Mouse (Mus musculus) C2C12 (cell line): Measurements from ENCODE around the gene Mtfp1. TPM values are rescaled to one million over a fixed set of nuclear protein-coding genes. Genes with fewer than 3 reads are reported as not detected.

Experiments
- H3K27me3 ChIP-seq: one replicate; pipeline ENCODE4 v1.6.1; 2011; ENCODE audit not compliant: control insufficient read depth, insufficient read depth, insufficient read length
- H3K36me3 ChIP-seq: one replicate; pipeline ENCODE4 v1.6.1; 2011; ENCODE audit not compliant: control insufficient read depth, insufficient read depth
- H3K4me3 ChIP-seq: one replicate; pipeline ENCODE4 v1.5.1; 2011; ENCODE audit warnings: mild to moderate bottlenecking, control low read depth; ENCODE audit not compliant: poor library complexity, insufficient read depth, severe bottlenecking
- H3K79me2 ChIP-seq: one replicate; pipeline ENCODE4 v1.6.1; 2011; ENCODE audit not compliant: control insufficient read depth, insufficient read depth
- H3K79me3 ChIP-seq: one replicate; pipeline ENCODE4 v1.6.1; 2011; ENCODE audit warnings: low read depth, control low read depth
- H3ac ChIP-seq: one replicate; pipeline ENCODE3; 2011; ENCODE audit warnings: low read depth; ENCODE audit not compliant: control insufficient read depth, insufficient read length
- CEBPB ChIP-seq: IDR thresholded peaks from one replicate; pipeline ENCODE4 v1.6.1; 2011; ENCODE audit warnings: low read depth, mild to moderate bottlenecking, control low read depth, moderate library complexity
- CTCF ChIP-seq: IDR thresholded peaks from one replicate; pipeline ENCODE4 v1.5.1; 2011; ENCODE audit not compliant: control insufficient read depth, insufficient read depth, insufficient read length
- FOSL1 ChIP-seq: IDR thresholded peaks from one replicate; pipeline ENCODE4 v1.8.0; 2011; ENCODE audit warnings: mild to moderate bottlenecking, low read length; ENCODE audit not compliant: poor library complexity, insufficient read depth, severe bottlenecking
- MAX ChIP-seq: IDR thresholded peaks from one replicate; pipeline ENCODE4 v1.6.1; 2011; ENCODE audit warnings: mild to moderate bottlenecking, control low read depth
- MYOD1 ChIP-seq: IDR thresholded peaks from one replicate; pipeline ENCODE4 v1.6.1; 2011; ENCODE audit warnings: low read depth; ENCODE audit not compliant: control insufficient read depth, insufficient read length
- MYOG ChIP-seq: IDR thresholded peaks from one replicate; pipeline ENCODE4 v1.6.1; 2011; ENCODE audit not compliant: control insufficient read depth, insufficient read length; ENCODE audit errors: extremely low read depth
- USF1 ChIP-seq: IDR thresholded peaks from one replicate; pipeline ENCODE4 v1.6.1; 2011; ENCODE audit warnings: low read depth, mild to moderate bottlenecking, control low read depth, moderate library complexity
- polyA plus RNA-seq: library from polyadenylated mRNA; unstranded; fragments of >200 nt; fragmentation: generic; extraction: Trizol; gene quantifications from one replicate; pipeline ENCODE4 v1.2.1, GENCODE M21; 2012; ENCODE audit warnings: missing spikeins

Mtfp1 gene
- polyA plus RNA-seq, 1 experiment, result 10.8 TPM

DNA sequence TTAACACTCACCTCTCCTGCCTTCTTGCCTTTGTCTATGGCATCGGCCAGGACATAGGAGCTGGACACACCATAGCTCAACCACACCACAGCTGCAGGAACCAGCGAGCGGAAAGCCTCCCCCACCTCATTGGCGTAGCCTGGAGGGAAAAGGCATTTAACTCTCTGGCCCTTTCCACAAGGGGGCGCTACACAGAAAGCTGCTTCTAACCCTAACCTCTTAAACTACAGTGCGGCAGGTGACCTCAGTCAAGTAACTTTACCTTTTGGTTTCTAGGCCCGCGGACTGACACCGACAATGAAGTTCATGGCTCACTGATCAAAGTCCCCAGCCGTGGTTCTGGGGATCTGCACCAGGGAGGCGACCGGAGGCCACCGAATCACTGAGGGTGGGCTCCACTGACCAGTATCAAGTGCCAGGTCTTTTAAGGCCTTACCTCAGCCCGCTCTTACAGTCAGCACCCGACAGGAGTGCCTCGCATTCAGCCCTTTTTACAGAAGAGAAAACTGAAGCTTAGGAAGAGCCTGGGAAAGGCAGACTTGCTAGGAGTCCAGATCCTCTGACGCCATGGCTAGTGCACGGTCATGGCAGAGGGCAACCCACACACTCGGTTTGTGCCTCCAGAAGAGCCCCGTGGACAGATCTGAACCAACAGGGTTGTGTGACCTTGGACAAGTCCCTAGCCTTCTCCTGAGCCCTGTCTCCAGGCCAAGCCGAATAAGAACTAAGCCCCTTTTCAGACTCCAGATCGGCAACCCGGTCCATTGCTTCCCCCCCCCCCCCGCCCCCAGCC, 671 bp downstream of the Mtfp1 start:
- no peaks in the 10 kb centered on the region for H3K27me3 ChIP-seq
- no peaks in the 10 kb centered on the region for H3K79me3 ChIP-seq
- TF ChIP-seq CTCF (peak; percentile 43), USF1 (no peak)
- no peaks in the 10 kb centered on the region for H3K36me3 ChIP-seq
- peak overlapping the region; percentile 34 for H3K4me3 ChIP-seq
- H3K79me2 ChIP-seq, result no peaks in the 10 kb centered on the region
- H3ac ChIP-seq, result peak overlapping the region; percentile 53

DNA sequence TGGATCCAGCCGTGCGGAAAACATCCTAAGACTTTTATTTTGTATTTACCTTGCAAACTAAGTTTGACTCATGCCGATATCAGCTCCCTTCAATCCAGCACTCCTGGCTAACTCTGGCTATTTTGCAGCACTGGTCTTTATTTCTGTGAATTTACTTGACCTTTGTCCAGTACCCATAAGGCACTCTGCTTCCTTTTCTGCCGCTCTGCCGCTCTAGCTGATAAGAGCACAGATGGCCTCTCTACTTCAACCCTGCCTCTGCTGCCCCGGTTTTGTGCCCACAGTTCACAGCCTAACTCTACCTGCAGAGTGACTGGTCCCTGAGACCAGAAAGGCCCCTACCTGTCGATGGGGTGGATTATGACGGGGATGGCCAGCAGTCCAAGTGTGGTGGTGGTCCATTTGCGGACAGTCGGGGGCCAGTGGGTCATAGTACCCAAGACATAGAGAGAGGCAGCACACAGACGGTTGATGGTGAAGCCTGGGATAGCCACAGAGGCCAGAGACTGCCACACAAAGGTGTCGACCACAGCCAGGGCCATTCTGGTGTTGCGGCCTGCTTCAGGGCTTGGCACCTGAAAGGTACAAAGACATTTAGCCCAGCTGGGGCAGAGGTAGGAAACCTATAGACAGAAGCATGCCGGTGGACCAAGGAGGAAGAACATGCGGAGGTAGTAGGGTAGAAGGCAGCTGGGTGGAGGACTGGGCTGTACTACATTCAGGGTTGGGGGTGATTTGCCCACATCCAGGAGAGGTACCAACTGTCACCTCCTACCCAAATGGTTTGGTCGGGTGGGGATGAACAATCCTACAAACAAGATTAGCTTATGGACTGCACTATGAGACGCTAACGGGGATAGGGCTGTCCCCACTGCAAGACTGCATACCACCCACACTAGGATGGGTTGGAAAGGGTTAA, 1.5 kb downstream of the Mtfp1 start:
- H3K79me2 ChIP-seq, result no peaks in the 10 kb centered on the region
- no peaks in the 10 kb centered on the region for H3K79me3 ChIP-seq
- no peaks in the 10 kb centered on the region for H3K36me3 ChIP-seq
- TF ChIP-seq CTCF (no peak), MYOG (no peak), MYOD1 (no peak), MAX (no peak), FOSL1 (no peak), USF1 (no peak), CEBPB (no peak)
- no peaks in the 10 kb centered on the region for H3K27me3 ChIP-seq
- H3ac ChIP-seq, result no peak overlapping the region
- no peak overlapping the region for H3K4me3 ChIP-seq

DNA sequence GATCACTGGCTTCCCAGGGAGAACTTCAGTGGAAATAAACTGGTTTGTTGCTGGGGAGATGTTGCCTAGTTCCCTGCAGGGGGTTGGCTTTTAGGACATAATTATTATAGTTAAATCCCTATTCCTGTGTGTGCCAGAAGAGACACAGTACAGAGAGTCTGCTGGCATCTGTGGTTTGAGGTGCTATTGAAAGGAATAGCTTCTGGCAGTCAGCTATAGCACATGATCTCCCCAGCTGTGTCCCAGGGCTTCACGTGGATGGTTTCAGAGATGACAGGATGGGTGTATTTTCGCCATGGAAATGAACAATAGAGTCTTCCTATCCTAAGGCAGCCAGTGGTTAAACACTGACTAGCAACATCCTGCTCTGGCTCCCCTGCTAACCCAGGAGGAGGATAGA, 8.0 kb downstream of the Mtfp1 start:
- Histone ChIP-seq H3ac (no peak overlapping the region), H3K79me3 (no peaks in the 10 kb centered on the region)

DNA sequence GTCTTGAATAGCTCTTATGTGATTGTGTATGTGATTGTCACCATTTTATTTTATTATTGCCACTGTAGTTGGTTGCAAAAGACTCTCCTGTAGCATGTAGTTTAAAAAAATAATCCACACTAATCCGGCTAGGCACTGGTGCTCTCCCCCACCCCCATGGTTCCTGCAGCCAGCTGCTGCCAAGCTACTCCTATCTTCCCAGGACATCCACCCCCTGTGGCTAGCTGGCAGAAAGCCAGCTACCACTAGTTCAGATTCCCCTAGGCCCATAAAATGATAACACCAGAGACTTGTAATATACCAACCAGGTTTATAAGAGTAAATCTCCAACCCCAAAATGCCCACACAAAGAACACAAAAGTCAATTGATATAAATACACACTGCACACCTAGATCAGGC, 9.0 kb downstream of the Mtfp1 start:
- H3ac ChIP-seq, result no peak overlapping the region
- no peaks in the 10 kb centered on the region for H3K36me3 ChIP-seq
- H3K79me2 ChIP-seq, result no peaks in the 10 kb centered on the region
- H3K4me3 ChIP-seq, result no peak overlapping the region
- no peaks in the 10 kb centered on the region for H3K79me3 ChIP-seq
- no peak for TF ChIP-seq FOSL1
- no peak for TF ChIP-seq MYOG
- TF ChIP-seq CEBPB, result no peak
- no peak for TF ChIP-seq MAX
- no peak for TF ChIP-seq MYOD1
- no peak for TF ChIP-seq USF1
- no peak for TF ChIP-seq CTCF
- H3K27me3 ChIP-seq, result no peaks in the 10 kb centered on the region

More for the DNA sequence above, 8.0 kb downstream of the Mtfp1 start:
- TF ChIP-seq FOSL1 (no peak), CTCF (no peak), MAX (no peak), MYOG (no peak), MYOD1 (no peak)
- Histone ChIP-seq H3K27me3 (no peaks in the 10 kb centered on the region), H3K79me2 (no peaks in the 10 kb centered on the region), H3K36me3 (no peaks in the 10 kb centered on the region), H3K4me3 (no peak overlapping the region)

DNA sequence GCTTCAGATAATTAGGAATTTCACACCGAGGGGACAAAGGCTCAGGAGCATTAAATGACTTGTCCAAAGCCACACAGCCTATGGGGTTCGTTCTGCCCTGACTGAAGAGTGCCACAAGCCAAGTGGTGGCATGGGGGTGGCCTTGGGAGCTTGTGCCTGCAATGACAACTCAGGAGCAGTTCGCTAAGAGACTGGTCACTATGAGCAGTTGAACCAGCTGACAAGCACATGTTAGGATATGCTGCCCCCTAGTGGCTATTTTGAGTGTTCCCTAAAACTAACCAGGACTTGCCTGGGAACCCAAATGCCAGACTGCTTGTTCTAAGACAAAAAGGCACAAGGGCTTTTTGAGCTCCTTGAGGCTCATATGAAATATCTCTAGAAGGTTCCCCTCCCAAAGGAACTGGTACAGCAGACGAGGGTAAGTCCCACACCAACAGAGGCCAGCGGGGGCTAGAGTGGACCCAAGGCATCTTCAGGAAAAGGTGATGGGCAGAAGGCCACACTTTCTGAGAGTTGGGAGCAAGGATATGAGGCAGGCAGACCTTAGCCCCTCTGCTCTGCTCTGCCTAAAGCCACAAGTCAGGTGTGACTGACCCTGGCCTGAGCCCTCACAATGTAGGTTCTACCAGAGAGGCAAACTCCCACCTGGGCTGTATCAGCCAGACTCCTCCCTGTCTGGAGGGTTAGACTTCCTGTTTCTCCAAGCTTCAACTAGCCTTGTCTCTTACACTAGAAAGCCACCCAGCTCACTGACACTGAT, 11.7 kb downstream of the Mtfp1 start:
- H3K79me2 ChIP-seq, result no peaks in the 10 kb centered on the region
- H3K4me3 ChIP-seq, result no peak overlapping the region
- no peaks in the 10 kb centered on the region for H3K36me3 ChIP-seq
- no peaks in the 10 kb centered on the region for H3K79me3 ChIP-seq
- H3ac ChIP-seq, result no peak overlapping the region
- peaks cover 3% of the 10 kb centered on the region for H3K27me3 ChIP-seq
- TF ChIP-seq MAX (peak; percentile 66), MYOD1 (no peak), FOSL1 (no peak), USF1 (no peak), CTCF (peak; percentile 47), MYOG (no peak), CEBPB (no peak)
